Mouse (Mus musculus) G1E (cell line): ENCODE results near the gene Qpct. TPM values are rescaled to one million over a fixed set of nuclear protein-coding genes. Genes with fewer than 3 reads are reported as not detected.

Experiments used
- ATAC-seq: 2 replicates; pipeline ENCODE4 v1.8.0; 2016; ENCODE audit warnings: mild to moderate bottlenecking; ENCODE audit not compliant: insufficient number of reproducible peaks, poor library complexity, low FRiP score, severe bottlenecking; ENCODE audit errors: extremely low read depth
- DNase-seq: peaks from one replicate; pipeline ENCODE4 v3.0.0; 2012; ENCODE audit warnings: low spot score
- H3K27me3 ChIP-seq: 2 replicates; pipeline ENCODE4 v1.6.1; 2012; ENCODE audit warnings: mild to moderate bottlenecking, low read length, inconsistent platforms; ENCODE audit not compliant: insufficient read depth
- H3K36me3 ChIP-seq: replicated peaks from 2 replicates; pipeline ENCODE3; 2012; ENCODE audit warnings: mild to moderate bottlenecking, inconsistent platforms
- H3K4me1 ChIP-seq: 2 replicates; pipeline ENCODE4 v1.6.1; 2012; ENCODE audit warnings: low read depth, low read length, inconsistent platforms, mixed read lengths; ENCODE audit not compliant: insufficient read depth
- H3K4me3 ChIP-seq: 2 replicates; pipeline ENCODE4 v1.5.1; 2012; ENCODE audit warnings: low read depth, mild to moderate bottlenecking, inconsistent platforms, low read length, moderate library complexity, mixed read lengths
- H3K9me3 ChIP-seq: replicated peaks from 2 replicates; pipeline ENCODE4 v1.6.1; 2012; ENCODE audit warnings: inconsistent platforms
- CTCF ChIP-seq: IDR thresholded peaks from 2 replicates; pipeline ENCODE4 v1.5.1; 2012; ENCODE audit warnings: low read depth, low read length, inconsistent platforms, mixed read lengths
- GATA1 ChIP-seq: IDR thresholded peaks from 2 replicates; pipeline ENCODE4 v1.6.1; 2012; ENCODE audit warnings: borderline replicate concordance, low read length, inconsistent platforms, mixed read lengths
- GATA2 ChIP-seq: IDR thresholded peaks from 2 replicates; pipeline ENCODE4 v1.6.1; 2012; ENCODE audit warnings: low read depth, low read length, inconsistent platforms, borderline replicate concordance
- POLR2AphosphoS5 ChIP-seq: IDR thresholded peaks from 2 replicates; pipeline ENCODE4 v1.6.1; 2012; ENCODE audit warnings: low read depth, low read length, inconsistent platforms; ENCODE audit not compliant: insufficient replicate concordance
- TAL1 ChIP-seq: conservative IDR thresholded peaks from 2 replicates; pipeline ENCODE4 v1.6.1; 2012; ENCODE audit warnings: low read depth, low read length, inconsistent platforms, mixed read lengths
- polyA plus RNA-seq: library from polyadenylated mRNA; stranded (reverse); fragments of >175 nt; gene quantifications from 2 replicates; pipeline ENCODE4 v1.2.3, GENCODE M21; 2012
- total RNA-seq, 2 experiments: library from RNA; stranded (forward) in 1 of 2; stranded (reverse) in 1 of 2; fragments of 200-1000 nt in 1 of 2; fragments of >200 nt in 1 of 2; fragmentation: Nextera tagmentation in 1 of 2; gene quantifications; 2 replicates each; pipeline ENCODE4 v1.2.3; 2014 to 2017

Gene Qpct
- total and polyA plus RNA-seq, 3 experiments = 0.16 TPM; not detected in 2

- H3K9me3 ChIP-seq = no peaks in the 10 kb centered on the region
- no peaks in the 10 kb centered on the region for H3K27me3 ChIP-seq
- H3K36me3 ChIP-seq = no peaks in the 10 kb centered on the region
- H3K4me1 ChIP-seq = no peaks in the 10 kb centered on the region
- DNase-seq (no peak), ATAC-seq (no peak)
- TF ChIP-seq GATA1 = no peak
- no peak for TF ChIP-seq POLR2AphosphoS5
- TF ChIP-seq TAL1 = no peak
- TF ChIP-seq GATA2 = no peak
- no peak for TF ChIP-seq CTCF
- no peak overlapping the region for H3K4me3 ChIP-seq
These were observed 18.2 kb downstream of the Qpct start for GRCm38 (mm10) chr17:79069766-79070480.

- TF ChIP-seq TAL1 (no peak), CTCF (no peak), GATA1 (no peak), GATA2 (no peak), POLR2AphosphoS5 (no peak)
- DNase-seq (no peak), ATAC-seq (no peak)
- Histone ChIP-seq H3K27me3 (no peaks in the 10 kb centered on the region), H3K9me3 (no peaks in the 10 kb centered on the region), H3K36me3 (no peaks in the 10 kb centered on the region), H3K4me1 (no peaks in the 10 kb centered on the region), H3K4me3 (no peak overlapping the region)
These were observed 20.2 kb downstream of the Qpct start for GRCm38 (mm10) chr17:79071951-79072350.

DNA sequence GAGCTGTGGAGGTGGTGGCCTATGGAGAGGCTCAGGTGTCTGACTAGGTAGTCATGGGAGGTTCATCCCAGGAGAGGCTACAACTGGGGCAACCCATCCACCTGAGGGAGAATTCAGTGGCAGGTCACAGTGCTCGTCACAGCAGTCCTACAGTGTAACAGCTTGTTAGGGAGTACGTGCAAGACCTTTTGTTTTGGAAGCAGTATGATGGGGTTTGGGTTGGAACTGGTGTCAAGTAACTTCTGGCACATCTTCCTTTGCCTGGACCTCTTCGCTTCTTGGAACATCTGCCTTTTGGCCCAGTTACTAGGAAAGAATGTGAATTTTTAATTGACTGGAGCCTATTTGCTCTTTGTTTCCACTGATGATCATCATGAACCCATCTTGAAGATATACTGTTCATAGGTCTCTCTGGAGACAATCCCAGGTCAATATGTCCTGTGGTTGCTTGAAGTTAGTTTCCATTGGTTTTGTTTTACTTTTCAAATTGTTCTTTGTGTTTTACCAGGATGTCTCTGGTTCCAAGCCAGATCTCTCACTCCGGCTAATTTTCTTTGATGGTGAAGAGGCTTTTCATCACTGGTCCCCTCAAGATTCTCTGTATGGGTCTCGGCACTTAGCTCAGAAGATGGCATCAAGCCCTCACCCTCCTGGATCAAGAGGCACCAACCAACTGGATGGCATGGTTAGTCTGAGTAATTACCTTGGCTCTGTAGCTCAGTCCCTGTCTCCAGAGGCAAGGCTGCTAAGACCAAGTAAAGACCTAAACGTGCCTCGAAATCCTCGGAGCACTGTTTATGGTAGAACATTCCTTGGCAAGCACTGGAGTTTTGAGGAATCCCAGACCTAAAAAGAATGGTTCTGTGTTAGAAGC, 25.5 kb downstream of the Qpct start:
- TF ChIP-seq CTCF (no peak), TAL1 (no peak), GATA1 (no peak), GATA2 (no peak), POLR2AphosphoS5 (no peak)
- no peaks in the 10 kb centered on the region for H3K36me3 ChIP-seq
- DNase-seq = no peak

DNA sequence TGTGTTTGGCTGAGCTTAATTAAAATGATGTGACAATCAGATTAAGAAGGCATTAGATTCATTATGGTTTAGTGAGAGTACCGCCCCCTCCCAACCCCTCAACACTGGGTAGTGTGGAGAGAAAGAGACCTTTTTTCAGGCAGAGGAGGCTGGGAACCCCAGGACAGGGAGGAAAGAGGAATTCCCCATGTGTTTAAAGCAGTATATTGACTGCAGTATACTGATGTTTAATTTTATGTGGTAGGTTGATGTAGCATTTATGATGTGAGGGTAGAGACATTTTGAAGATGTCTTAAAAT, 26.1 kb downstream of the Qpct start:
- Histone ChIP-seq H3K4me3 (no peak overlapping the region), H3K9me3 (no peaks in the 10 kb centered on the region), H3K4me1 (no peaks in the 10 kb centered on the region), H3K27me3 (no peaks in the 10 kb centered on the region), H3K36me3 (no peaks in the 10 kb centered on the region)
- ATAC-seq (no peak), DNase-seq (no peak)
- no peak for TF ChIP-seq CTCF
- no peak for TF ChIP-seq GATA1
- TF ChIP-seq TAL1 = no peak
- no peak for TF ChIP-seq GATA2
- TF ChIP-seq POLR2AphosphoS5 = no peak

More for the DNA sequence above, 25.5 kb downstream of the Qpct start:
- no peak for ATAC-seq
- no peaks in the 10 kb centered on the region for H3K4me1 ChIP-seq
- no peak overlapping the region for H3K4me3 ChIP-seq
- H3K9me3 ChIP-seq = no peaks in the 10 kb centered on the region
- no peaks in the 10 kb centered on the region for H3K27me3 ChIP-seq

DNA sequence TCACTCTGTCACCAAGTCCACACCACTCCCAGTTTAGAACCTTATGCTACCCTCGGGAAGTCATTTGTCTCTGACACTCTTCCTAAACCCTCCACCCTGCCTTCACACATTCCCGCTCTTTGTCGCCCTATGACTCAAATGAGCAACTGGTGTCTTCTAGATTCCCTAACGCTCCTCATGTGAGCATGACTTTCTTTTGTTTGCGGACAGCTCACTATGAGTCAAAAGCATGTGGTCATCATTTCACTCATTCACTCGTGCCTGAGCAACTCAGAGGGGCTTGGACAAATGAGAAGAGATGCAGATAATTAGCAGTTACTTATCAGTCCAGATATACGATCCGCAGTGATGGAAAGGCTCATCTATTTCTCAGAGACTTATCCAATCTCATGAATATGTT, 26.5 kb downstream of the Qpct start:
- Histone ChIP-seq H3K4me1 (no peaks in the 10 kb centered on the region), H3K9me3 (no peaks in the 10 kb centered on the region), H3K36me3 (no peaks in the 10 kb centered on the region), H3K27me3 (no peaks in the 10 kb centered on the region), H3K4me3 (no peak overlapping the region)
- DNase-seq (no peak), ATAC-seq (no peak)
- TF ChIP-seq POLR2AphosphoS5 = no peak

- H3K27me3 ChIP-seq = no peaks in the 10 kb centered on the region
- H3K9me3 ChIP-seq = no peaks in the 10 kb centered on the region
- ATAC-seq = no peak
- H3K36me3 ChIP-seq = no peaks in the 10 kb centered on the region
- no peak overlapping the region for H3K4me3 ChIP-seq
- no peaks in the 10 kb centered on the region for H3K4me1 ChIP-seq
- DNase-seq = no peak
- TF ChIP-seq POLR2AphosphoS5 = no peak
- no peak for TF ChIP-seq GATA2
- TF ChIP-seq GATA1 = no peak
- TF ChIP-seq CTCF = no peak
These were observed 40.0 kb downstream of the Qpct start for GRCm38 (mm10) chr17:79091710-79092109.
